5 mouse cellular contexts compared by ENCODE assay signal in genomic region chr12:54099458-54099857, GRCm38 (mm10).
"Had no signal": no experiment of that assay in that cellular context is flagged by ENCODE, and none has a peak within 500 bp of the region (broad histone marks: within the 10 kb centered on the region; RNA-seq: fewer than 3 reads in every experiment).

No protein-coding gene starts in this region.

- H3K4me3 ChIP-seq: neural tube, embryonic 12.5 days; neural tube, embryonic 13.5 days; neural tube, embryonic 15.5 days; stomach, embryonic 15.5 days had no signal

- H3K27me3 ChIP-seq: neural tube, embryonic 12.5 days; neural tube, embryonic 13.5 days; neural tube, embryonic 15.5 days; stomach, embryonic 15.5 days had no signal

- H3K4me1 ChIP-seq: stomach, embryonic 15.5 days had no signal

- H3K9ac ChIP-seq: neural tube, embryonic 12.5 days; neural tube, embryonic 13.5 days; neural tube, embryonic 15.5 days; stomach, embryonic 15.5 days had no signal

- H3K27ac ChIP-seq: neural tube, embryonic 12.5 days; neural tube, embryonic 13.5 days; neural tube, embryonic 15.5 days; stomach, embryonic 15.5 days; stomach, postnatal 0 days had no signal

- H3K36me3 ChIP-seq: neural tube, embryonic 12.5 days; neural tube, embryonic 13.5 days; neural tube, embryonic 15.5 days; stomach, embryonic 15.5 days had no signal

- H3K9me3 ChIP-seq: neural tube, embryonic 12.5 days; neural tube, embryonic 13.5 days; neural tube, embryonic 15.5 days; stomach, embryonic 15.5 days had no signal
